Mouse (Mus musculus) olfactory bulb, adult 2 months (tissue): ENCODE measurements around the gene Hdac1. TPM values are rescaled to one million over a fixed set of nuclear protein-coding genes. Genes with fewer than 3 reads are reported as not detected.

Experiments
- H3K27ac ChIP-seq: fragments of 200-500 bp; 2 replicates; pipeline ENCODE4 v1.5.1; 2012; ENCODE audit warnings: low read depth, low read length; ENCODE audit not compliant: insufficient read depth
- H3K4me1 ChIP-seq: fragments of 200-500 bp; 2 replicates; pipeline ENCODE4 v1.6.1; 2012; ENCODE audit warnings: low read length; ENCODE audit not compliant: control insufficient read depth, insufficient read depth
- H3K4me3 ChIP-seq: fragments of 200-500 bp; 2 replicates; pipeline ENCODE4 v1.5.1; 2012; ENCODE audit warnings: mild to moderate bottlenecking, low read depth, low read length, moderate library complexity; ENCODE audit not compliant: insufficient read depth
- CTCF ChIP-seq: fragments of 200-500 bp; IDR thresholded peaks from 2 replicates; pipeline ENCODE4 v1.5.1; 2012; ENCODE audit warnings: low read depth, mild to moderate bottlenecking, low read length, moderate library complexity; ENCODE audit not compliant: insufficient read depth
- POLR2A ChIP-seq: fragments of 200-500 bp; IDR thresholded peaks from 2 replicates; pipeline ENCODE4 v1.6.1; 2012; ENCODE audit warnings: mild to moderate bottlenecking, low read depth, low read length, moderate library complexity; ENCODE audit not compliant: insufficient read depth
- WGBS: fragments of 180-500 bp; shearing (Covaris S2); methylation state at CpG from one replicate; pipeline ENCODE4 v1.1.7; 2018; 5-methylcytosine and 5-hydroxymethylcytosine counted together
- polyA plus RNA-seq: library from polyadenylated mRNA; stranded (reverse); fragments of >200 nt; gene quantifications from 2 replicates; pipeline ENCODE4 v1.2.4, GENCODE M21; 2012; ENCODE audit warnings: low replicate concordance; ENCODE audit not compliant: missing spikeins, insufficient read depth, insufficient read length

Gene Hdac1
- polyA plus RNA-seq, 1 experiment = not detected

GRCm38 (mm10) chr4:129495672-129496562, 46.6 kb downstream of the Hdac1 start:
- Histone ChIP-seq H3K4me3 (peak overlapping the region; percentile 8), H3K4me1 (peaks cover 30% of the 10 kb centered on the region), H3K27ac (peak overlapping the region; percentile 89)
- WGBS = 15% methylated on average over 16 of the region's 16 CpGs
- TF ChIP-seq CTCF (no peak), POLR2A (no peak)

GRCm38 (mm10) chr4:129494681-129495080, 47.8 kb downstream of the Hdac1 start:
- no peak for TF ChIP-seq CTCF
- no peak for TF ChIP-seq POLR2A
- 69% methylated on average over 7 of the region's 7 CpGs for WGBS
- H3K4me1 ChIP-seq = peaks cover 27% of the 10 kb centered on the region
- no peak overlapping the region for H3K4me3 ChIP-seq
- no peak overlapping the region for H3K27ac ChIP-seq

GRCm38 (mm10) chr4:129490972-129491880, 51.3 kb downstream of the Hdac1 start, which contains the start of the genes Tssk3 and Fam229a:
TSS of gene Tssk3 (minus strand) at chr4:129491022.
TSS of gene Fam229a (plus strand) at chr4:129491190.
- TF ChIP-seq CTCF (no peak), POLR2A (no peak)
- peaks cover 19% of the 10 kb centered on the region for H3K4me1 ChIP-seq
- WGBS = 15% methylated on average over 70 of the region's 70 CpGs
- H3K4me3 ChIP-seq = peak within 1 kb of the TSS; percentile 29
- H3K27ac ChIP-seq = no peak within 1 kb of the TSS

GRCm38 (mm10) chr4:129481090-129481489, 61.4 kb downstream of the Hdac1 start:
- Histone ChIP-seq H3K27ac (no peak overlapping the region), H3K4me3 (no peak overlapping the region), H3K4me1 (no peaks in the 10 kb centered on the region; the same call in 1 of the 2 replicates)
- TF ChIP-seq CTCF (no peak), POLR2A (no peak)
- WGBS = 88% methylated on average over 1 of the region's 1 CpGs

GRCm38 (mm10) chr4:129479863-129480262, 62.6 kb downstream of the Hdac1 start:
- 90% methylated on average over 3 of the region's 3 CpGs for WGBS
- TF ChIP-seq POLR2A (no peak), CTCF (no peak)
- no peak overlapping the region for H3K4me3 ChIP-seq
- H3K27ac ChIP-seq = no peak overlapping the region
- no peaks in the 10 kb centered on the region; the same call in 1 of the 2 replicates for H3K4me1 ChIP-seq

- H3K27ac ChIP-seq = no peak overlapping the region
- H3K4me1 ChIP-seq = no peaks in the 10 kb centered on the region; the same call in 1 of the 2 replicates
- WGBS = 92% methylated on average over 11 of the region's 11 CpGs
- no peak overlapping the region for H3K4me3 ChIP-seq
- TF ChIP-seq CTCF (no peak), POLR2A (no peak)
Measured at GRCm38 (mm10) chr4:129476047-129476446, 66.5 kb downstream of the Hdac1 start.

Other genes with a start within 250 kb of the Hdac1 start
- gene Rbbp4, start 207.3 kb downstream of the Hdac1 start, polyA plus RNA-seq = not detected in 2 replicates
- not detected in 2 replicates for gene Zbtb8os, start 207.0 kb downstream of the Hdac1 start, polyA plus RNA-seq
- not detected in 2 replicates for gene Zbtb8a, start 164.6 kb downstream of the Hdac1 start, polyA plus RNA-seq
- not detected in 2 replicates for gene Zbtb8b, start 101.9 kb downstream of the Hdac1 start, polyA plus RNA-seq
- not detected in 2 replicates for gene Bsdc1, start 81.1 kb downstream of the Hdac1 start, polyA plus RNA-seq
- not detected in 2 replicates for gene Tssk3, start 51.7 kb downstream of the Hdac1 start, polyA plus RNA-seq
- gene Fam229a, start 51.5 kb downstream of the Hdac1 start, polyA plus RNA-seq = not detected in 2 replicates
- gene Marcksl1, start 29.1 kb downstream of the Hdac1 start, polyA plus RNA-seq = 192 TPM in 1 of 2 replicates, not detected in the other
- 579 and 1,574 TPM in 2 replicates for gene Lck, start 30.9 kb upstream of the Hdac1 start, polyA plus RNA-seq
- gene Fam167b, start 35.8 kb upstream of the Hdac1 start, polyA plus RNA-seq = not detected in 2 replicates
- not detected in 2 replicates for gene Eif3i, start 57.9 kb upstream of the Hdac1 start, polyA plus RNA-seq
- gene Tmem234, start 58.0 kb upstream of the Hdac1 start, polyA plus RNA-seq = 500 TPM in 1 of 2 replicates, not detected in the other
- gene Dcdc2b, start 71.5 kb upstream of the Hdac1 start, polyA plus RNA-seq = not detected in 2 replicates
- gene Iqcc, start 76.4 kb upstream of the Hdac1 start, polyA plus RNA-seq = not detected in 2 replicates
- not detected in 2 replicates for gene Ccdc28b, start 81.2 kb upstream of the Hdac1 start, polyA plus RNA-seq
- gene Txlna, start 98.4 kb upstream of the Hdac1 start, polyA plus RNA-seq = not detected in 2 replicates
- not detected in 2 replicates for gene Kpna6, start 130.1 kb upstream of the Hdac1 start, polyA plus RNA-seq
- not detected in 2 replicates for gene Tmem39b, start 154.1 kb upstream of the Hdac1 start, polyA plus RNA-seq
- gene Khdrbs1, start 199.6 kb upstream of the Hdac1 start, polyA plus RNA-seq = 153 and 170 TPM in 2 replicates